Mouse (Mus musculus): ENCODE data around the gene Slc35b1. TPM values are rescaled to one million over a fixed set of nuclear protein-coding genes. Genes with fewer than 3 reads are reported as not detected.

Gene Slc35b1
- polyA plus RNA-seq (2021; fragmentation: Nextera tagmentation): 82.8 and 84.0 TPM in 2 replicates
- long read RNA-seq, experiment 1, transcript Slc35b1-201 (9 exons, 1,523 nt): major isoform, 61 of 138 reads
- long read RNA-seq, experiment 1, transcript Slc35b1-202 (9 exons, 1,299 nt): minor isoform, 40 of 138 reads
- long read RNA-seq, experiment 1, partial matches to known transcripts: 4 of 138 reads
- long read RNA-seq, experiment 1, other reads (novel, unspliced or antisense): 29 of 138 reads
- long read RNA-seq, experiment 2, transcript Slc35b1-201 (9 exons, 1,523 nt): major isoform, 57 of 118 reads
- long read RNA-seq, experiment 2, transcript Slc35b1-202 (9 exons, 1,299 nt): minor isoform, 38 of 118 reads
- long read RNA-seq, experiment 2, partial matches to known transcripts: 11 of 118 reads
- long read RNA-seq, experiment 2, other reads (novel, unspliced or antisense): 12 of 118 reads

GRCm38 (mm10) chr11:95384319-95384972 lies at the start of gene Slc35b1:
Slc35b1 (plus strand) TSS chr11:95384692.

DNA sequence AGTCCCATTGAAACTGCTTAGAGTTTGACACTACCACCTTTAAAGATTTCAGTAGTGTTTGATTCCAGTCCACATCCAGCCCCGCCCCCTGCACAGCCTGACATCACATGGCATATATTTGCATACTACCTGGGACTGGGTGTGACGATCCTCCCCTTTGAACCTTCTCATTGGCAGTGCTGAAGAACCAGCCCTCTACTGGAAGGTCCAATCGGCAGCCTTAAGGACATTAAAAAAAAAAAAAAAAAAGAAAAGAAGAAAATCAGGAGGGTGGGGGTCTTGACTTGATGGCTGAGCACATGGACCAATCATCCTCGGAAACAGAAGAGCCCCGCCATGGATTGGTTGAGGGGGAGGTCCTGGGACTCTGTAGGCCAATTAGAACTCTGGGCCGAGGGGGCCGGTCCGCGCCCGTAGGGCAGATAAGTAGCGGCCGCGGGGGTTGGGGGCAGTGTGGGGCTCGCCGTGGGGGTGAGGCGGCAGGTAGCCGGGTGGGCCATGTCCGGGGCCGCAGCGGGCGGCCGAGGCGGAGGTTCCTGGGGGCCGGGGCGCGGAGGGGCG lies 47.8 kb upstream of the Slc35b1 start, which contains the start of gene Fam117a:
Gene Fam117a (plus strand): TSS at position 451 of the 561 bp plus-strand sequence.

GRCm38 (mm10) chr11:95413641-95414535 lies 29.4 kb downstream of the Slc35b1 start, which contains the start of gene Spop:
Spop (plus strand) TSS chr11:95414080.

Other genes with a start within 250 kb of the Slc35b1 start
- 0.28 and 0.49 TPM in 2 replicates for gene Dlx4, start 238.4 kb upstream of the Slc35b1 start, polyA plus RNA-seq (2021; fragmentation: Nextera tagmentation)
- not detected in 2 replicates for gene Tac4, start 123.2 kb upstream of the Slc35b1 start, polyA plus RNA-seq (2021; fragmentation: Nextera tagmentation)
- gene Kat7, start 74.4 kb upstream of the Slc35b1 start, polyA plus RNA-seq (2021; fragmentation: Nextera tagmentation): 39.0 and 45.9 TPM in 2 replicates
- 0.49 and 0.78 TPM in 2 replicates for gene Fam117a, start 47.7 kb upstream of the Slc35b1 start, polyA plus RNA-seq (2021; fragmentation: Nextera tagmentation)
- 115 and 131 TPM in 2 replicates for gene Spop, start 29.4 kb downstream of the Slc35b1 start, polyA plus RNA-seq (2021; fragmentation: Nextera tagmentation)
- 1.6 and 4.2 TPM in 2 replicates for gene Nxph3, start 129.9 kb downstream of the Slc35b1 start, polyA plus RNA-seq (2021; fragmentation: Nextera tagmentation)
- 1.1 and 1.8 TPM in 2 replicates for gene Ngfr, start 203.0 kb downstream of the Slc35b1 start, polyA plus RNA-seq (2021; fragmentation: Nextera tagmentation)

Data from left cerebral cortex, adult 6 months (tissue).